Mouse (Mus musculus): ENCODE data around the gene Gm20518. TPM values are rescaled to one million over a fixed set of nuclear protein-coding genes. Genes with fewer than 3 reads are reported as not detected.
A peak's percentile ranks its signal among the peaks of the same experiment; 100 is the strongest.

The Gm20518 gene
- polyA plus RNA-seq, 1 experiment: 0.48 TPM

- WGBS: under 1% methylated on average over 35 of the region's 35 CpGs
- DNase-seq (ENCODE audit: low read depth, low spot score): peak; percentile 99
These were observed 19.7 kb upstream of the Gm20518 start, which contains the start of gene Ess2 for GRCm38 (mm10) chr16:17911052-17911595. TSS of gene Ess2 (minus strand) at chr16:17911348.

- 93% methylated on average over 14 of the region's 14 CpGs for WGBS
- DNase-seq (ENCODE audit: low read depth, low spot score): no peak
These were observed 7.0 kb upstream of the Gm20518 start, which contains the start of the genes Dgcr2 and Tssk2 for GRCm38 (mm10) chr16:17898462-17898861. TSS of gene Dgcr2 (minus strand) at chr16:17898562. TSS of gene Tssk2 (plus strand) at chr16:17898637.

GRCm38 (mm10) chr16:17896091-17896490 lies 4.6 kb upstream of the Gm20518 start:
- no peak for DNase-seq (ENCODE audit: low read depth, low spot score)

- 87% methylated on average over 2 of the region's 2 CpGs for WGBS
- DNase-seq (ENCODE audit: low read depth, low spot score): no peak
These were observed 2.5 kb upstream of the Gm20518 start, which contains the start of gene Tssk1 for GRCm38 (mm10) chr16:17893923-17894322. TSS of gene Tssk1 (plus strand) at chr16:17894223.

GRCm38 (mm10) chr16:17892606-17893005 lies 1.1 kb upstream of the Gm20518 start:
- WGBS: 14% methylated on average over 3 of the region's 3 CpGs
- DNase-seq (ENCODE audit: low read depth, low spot score): no peak

GRCm38 (mm10) chr16:17890917-17891566 lies 429 bp downstream of the Gm20518 start:
- peak; percentile 89 for DNase-seq (ENCODE audit: low read depth, low spot score)
- under 1% methylated on average over 44 of the region's 44 CpGs for WGBS

- DNase-seq (ENCODE audit: low read depth, low spot score): no peak
- 21% methylated on average over 2 of the region's 2 CpGs for WGBS
These were observed 1.1 kb downstream of the Gm20518 start for GRCm38 (mm10) chr16:17890342-17890727.

- 57% methylated on average over 6 of the region's 6 CpGs for WGBS
- no peak for DNase-seq (ENCODE audit: low read depth, low spot score)
These were observed 1.7 kb downstream of the Gm20518 start for GRCm38 (mm10) chr16:17889689-17890341.

- 52% methylated on average over 6 of the region's 6 CpGs for WGBS
- DNase-seq (ENCODE audit: low read depth, low spot score): no peak
These were observed 7.4 kb downstream of the Gm20518 start for GRCm38 (mm10) chr16:17884116-17884515.

GRCm38 (mm10) chr16:17882196-17882595 lies 9.3 kb downstream of the Gm20518 start:
- DNase-seq (ENCODE audit: low read depth, low spot score): no peak

- no peak for DNase-seq (ENCODE audit: low read depth, low spot score)
- 81% methylated on average over 4 of the region's 4 CpGs for WGBS
These were observed 11.9 kb downstream of the Gm20518 start for GRCm38 (mm10) chr16:17879571-17879970.

- DNase-seq (ENCODE audit: low read depth, low spot score): no peak
- WGBS: 98% methylated on average over 1 of the region's 1 CpGs
These were observed 15.4 kb downstream of the Gm20518 start for GRCm38 (mm10) chr16:17876096-17876495.

GRCm38 (mm10) chr16:17875174-17875573 lies 16.3 kb downstream of the Gm20518 start:
- no peak for DNase-seq (ENCODE audit: low read depth, low spot score)
- WGBS: 53% methylated on average over 4 of the region's 4 CpGs

- 85% methylated on average over 4 of the region's 4 CpGs for WGBS
- DNase-seq (ENCODE audit: low read depth, low spot score): no peak
These were observed 18.5 kb downstream of the Gm20518 start for GRCm38 (mm10) chr16:17872995-17873394.

GRCm38 (mm10) chr16:17871248-17871647 lies 20.2 kb downstream of the Gm20518 start:
- DNase-seq (ENCODE audit: low read depth, low spot score): no peak
- WGBS: 45% methylated on average over 5 of the region's 5 CpGs

GRCm38 (mm10) chr16:17865770-17866169 lies 25.7 kb downstream of the Gm20518 start:
- DNase-seq (ENCODE audit: low read depth, low spot score): peak; percentile 90
- 32% methylated on average over 6 of the region's 6 CpGs for WGBS

GRCm38 (mm10) chr16:17865293-17865692 lies 26.2 kb downstream of the Gm20518 start:
- WGBS: 30% methylated on average over 2 of the region's 2 CpGs

GRCm38 (mm10) chr16:17858592-17858991 lies 32.9 kb downstream of the Gm20518 start:
- no peak for DNase-seq (ENCODE audit: low read depth, low spot score)

More at GRCm38 (mm10) chr16:17865293-17865692, 26.2 kb downstream of the Gm20518 start:
- no peak for DNase-seq (ENCODE audit: low read depth, low spot score)

- no peak for DNase-seq (ENCODE audit: low read depth, low spot score)
- 62% methylated on average over 7 of the region's 7 CpGs for WGBS
These were observed 34.3 kb downstream of the Gm20518 start for GRCm38 (mm10) chr16:17857157-17857556.

- no peak for DNase-seq (ENCODE audit: low read depth, low spot score)
- WGBS: 68% methylated on average over 2 of the region's 2 CpGs
These were observed 38.2 kb downstream of the Gm20518 start for GRCm38 (mm10) chr16:17853263-17853662.

GRCm38 (mm10) chr16:17851860-17852259 lies 39.6 kb downstream of the Gm20518 start:
- 88% methylated on average over 1 of the region's 1 CpGs for WGBS
- DNase-seq (ENCODE audit: low read depth, low spot score): no peak
